Mouse (Mus musculus) lung, postnatal 0 days (tissue): ENCODE data around the gene Dnajb12.

ENCODE experiments used
- CTCF ChIP-seq: IDR thresholded peaks from 2 replicates; pipeline ENCODE4 v1.5.1; 2016; ENCODE audit warnings: antibody characterized with exemption, mild to moderate bottlenecking
- EP300 ChIP-seq: IDR thresholded peaks from 2 replicates; pipeline ENCODE4 v1.6.1; 2016; ENCODE audit warnings: antibody characterized with exemption, mild to moderate bottlenecking, control low read depth

DNA sequence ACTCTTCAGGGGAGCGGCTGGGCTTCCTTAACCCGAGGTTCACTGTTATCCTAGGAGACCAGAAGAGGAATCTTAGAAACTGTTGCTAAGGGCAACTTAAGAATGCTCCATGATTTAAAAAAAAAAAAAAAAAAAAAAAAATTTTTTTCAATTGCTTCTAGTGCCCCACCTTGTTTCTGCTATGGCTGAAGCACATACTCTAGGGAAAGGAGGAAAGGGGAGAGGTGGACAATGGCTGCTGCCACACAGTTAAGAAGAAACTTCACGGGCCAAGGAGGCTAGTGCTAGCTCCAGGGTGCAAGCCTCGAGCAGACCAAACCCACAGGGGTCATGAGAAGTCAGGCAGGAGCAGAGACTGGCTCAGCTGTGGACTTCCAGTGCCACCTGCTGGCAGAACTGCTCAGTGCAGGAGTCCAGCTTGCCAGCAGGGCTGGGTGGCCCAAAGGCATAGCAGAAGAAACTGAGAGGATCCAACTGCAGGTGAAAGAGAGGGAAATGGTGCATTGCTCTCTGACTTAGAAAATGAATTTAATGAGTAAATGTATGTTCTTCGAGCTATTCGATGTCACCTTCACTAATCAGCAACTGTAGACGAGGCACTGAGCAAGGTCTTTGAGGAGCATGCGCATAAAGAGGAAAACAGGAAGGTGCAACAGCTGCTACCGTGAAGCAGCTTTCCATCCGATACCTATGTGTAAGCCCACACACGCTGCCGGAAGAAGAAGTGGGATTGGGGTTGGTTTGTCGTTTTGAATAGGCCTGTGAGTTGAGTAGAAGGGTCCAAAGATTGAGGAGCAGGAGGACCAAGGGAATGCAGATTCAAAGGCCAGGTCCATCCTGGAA lies 14.3 kb upstream of the Dnajb12 start:
- peak; percentile 99 for TF ChIP-seq CTCF
- TF ChIP-seq EP300 = no peak
